Mouse (Mus musculus) cerebellum, adult 2 months (tissue): ENCODE data around the gene Tm2d3.

Experiments
- CTCF ChIP-seq: fragments of 200-500 bp; IDR thresholded peaks from 2 replicates; pipeline ENCODE4 v1.5.1; 2011; ENCODE audit warnings: low read depth, mild to moderate bottlenecking, control low read depth, low read length, moderate library complexity, borderline replicate concordance; ENCODE audit not compliant: insufficient read depth
- POLR2A ChIP-seq: fragments of 200-500 bp; IDR thresholded peaks from 2 replicates; pipeline ENCODE4 v1.6.1; 2011; ENCODE audit warnings: low read length, control low read depth, borderline replicate concordance; ENCODE audit not compliant: insufficient read depth

- TF ChIP-seq CTCF (no peak), POLR2A (no peak)
Observed at GRCm38 (mm10) chr7:65645996-65646395, 45.0 kb upstream of the Tm2d3 start.
